ENCODE assay signal across 25 mouse cellular contexts in genomic region chr1:189458421-189458820, GRCm38 (mm10). TPM values are rescaled to one million over a fixed set of nuclear protein-coding genes. Genes with fewer than 3 reads are reported as not detected.
DNase-seq lines count a peak whose midpoint lies in the region; ATAC-seq and TF ChIP-seq lines count a peak whose summit lies in the region.
"Had no signal": no experiment of that assay in that cellular context is flagged by ENCODE, and none has a peak within 500 bp of the region (broad histone marks: within the 10 kb centered on the region; RNA-seq: fewer than 3 reads in every experiment).

No protein-coding gene starts in this region.

- WGBS in embryonic facial prominence, embryonic 10.5 days: 76% methylated on average over 3 of the region's 3 CpGs
- WGBS in embryonic facial prominence, embryonic 12.5 days: 80% methylated on average over 3 of the region's 3 CpGs
- 48% methylated on average over 3 of the region's 3 CpGs for WGBS in forebrain, postnatal 0 days

- H3K27me3 ChIP-seq in embryonic facial prominence, embryonic 10.5 days (replicated peaks; ENCODE audit: low read depth, poor library complexity, severe bottlenecking): no peaks in the 10 kb centered on the region
- no peaks in the 10 kb centered on the region for H3K27me3 ChIP-seq in embryonic facial prominence, embryonic 12.5 days
- no peaks in the 10 kb centered on the region for H3K27me3 ChIP-seq in forebrain, postnatal 0 days (ENCODE audit: insufficient read depth, low read length)
- H3K27me3 ChIP-seq: embryonic facial prominence, embryonic 13.5 days; embryonic facial prominence, embryonic 15.5 days; forebrain, embryonic 12.5 days had no signal

- H3K4me3 ChIP-seq in embryonic facial prominence, embryonic 10.5 days: no peak overlapping the region
- no peak overlapping the region for H3K4me3 ChIP-seq in embryonic facial prominence, embryonic 12.5 days
- no peak overlapping the region for H3K4me3 ChIP-seq in forebrain, postnatal 0 days (ENCODE audit: low read depth, low read length)
- H3K4me3 ChIP-seq: embryonic facial prominence, embryonic 13.5 days; embryonic facial prominence, embryonic 15.5 days; erythroblast, embryonic 14.5 days; forebrain, embryonic 10.5 days; forebrain, embryonic 12.5 days had no signal

- H3K4me1 ChIP-seq in embryonic facial prominence, embryonic 10.5 days: no peaks in the 10 kb centered on the region
- H3K4me1 ChIP-seq in embryonic facial prominence, embryonic 12.5 days: no peaks in the 10 kb centered on the region
- no peaks in the 10 kb centered on the region for H3K4me1 ChIP-seq in forebrain, postnatal 0 days (ENCODE audit: insufficient read depth)
- H3K4me1 ChIP-seq: embryonic facial prominence, embryonic 13.5 days; embryonic facial prominence, embryonic 15.5 days had no signal

- no peak for TF ChIP-seq CTCF in forebrain, postnatal 0 days (IDR thresholded peaks at IDR 0.05; ENCODE audit: low read depth)

- peak; percentile 6 for DNase-seq in embryonic facial prominence, embryonic 10.5 days (ENCODE audit: low spot score)
- peak; percentile 58 for DNase-seq in retina, embryonic 14.5 days (ENCODE audit: low spot score)
- DNase-seq in forebrain, postnatal 0 days: no peak
- no peak for DNase-seq in lung, postnatal 36 days
- DNase-seq in testis, postnatal 14 days (ENCODE audit: low spot score): no peak
- DNase-seq: adrenal gland, adult 2 months; adrenal gland, postnatal 10 days; adrenal gland, postnatal 25 days; cerebellum, adult 11 months; cerebellum, adult 18-20 months; cerebellum, adult 8-10 months; cerebellum, adult 9-11 months; cerebellum, postnatal 14 days; cerebellum, postnatal 36 days; embryo, embryonic 11 days had no signal

- H3K9me3 ChIP-seq in embryonic facial prominence, embryonic 10.5 days: no peaks in the 10 kb centered on the region
- H3K9me3 ChIP-seq in embryonic facial prominence, embryonic 12.5 days: no peaks in the 10 kb centered on the region
- no peaks in the 10 kb centered on the region for H3K9me3 ChIP-seq in forebrain, postnatal 0 days (ENCODE audit: low read length)
- H3K9me3 ChIP-seq: embryonic facial prominence, embryonic 13.5 days; embryonic facial prominence, embryonic 15.5 days; forebrain, embryonic 10.5 days; forebrain, embryonic 12.5 days had no signal

- 0 out of 2 replicates have a peak, but pooled peaks have one; percentile 28 for ATAC-seq in embryonic facial prominence, embryonic 12.5 days (ENCODE audit: insufficient number of reproducible peaks, insufficient read depth, low FRiP score, low TSS enrichment)
- no peak for ATAC-seq in forebrain, postnatal 0 days
- ATAC-seq: forebrain, embryonic 14.5 days; forebrain, embryonic 16.5 days had no signal

- H3K4me2 ChIP-seq in embryonic facial prominence, embryonic 12.5 days (replicated peaks): no peak overlapping the region
- no peak overlapping the region for H3K4me2 ChIP-seq in forebrain, postnatal 0 days (ENCODE audit: low read depth)
- H3K4me2 ChIP-seq: embryonic facial prominence, embryonic 13.5 days; embryonic facial prominence, embryonic 15.5 days; forebrain, embryonic 12.5 days had no signal

- H3K27ac ChIP-seq in embryonic facial prominence, embryonic 10.5 days (replicated peaks): no peak overlapping the region
- H3K27ac ChIP-seq in embryonic facial prominence, embryonic 12.5 days: no peak overlapping the region
- H3K27ac ChIP-seq in forebrain, postnatal 0 days (ENCODE audit: low read depth, low read length): no peak overlapping the region
- H3K27ac ChIP-seq: embryonic facial prominence, embryonic 13.5 days; embryonic facial prominence, embryonic 15.5 days; forebrain, embryonic 10.5 days; forebrain, embryonic 12.5 days had no signal

- H3K36me3 ChIP-seq in embryonic facial prominence, embryonic 10.5 days (replicated peaks): no peaks in the 10 kb centered on the region
- H3K36me3 ChIP-seq in embryonic facial prominence, embryonic 12.5 days: no peaks in the 10 kb centered on the region
- no peaks in the 10 kb centered on the region for H3K36me3 ChIP-seq in forebrain, postnatal 0 days (ENCODE audit: insufficient read depth)
- H3K36me3 ChIP-seq: embryonic facial prominence, embryonic 13.5 days; embryonic facial prominence, embryonic 15.5 days; forebrain, embryonic 10.5 days; forebrain, embryonic 12.5 days had no signal

- no peak overlapping the region for H3K9ac ChIP-seq in embryonic facial prominence, embryonic 12.5 days
- no peak overlapping the region for H3K9ac ChIP-seq in forebrain, postnatal 0 days
- H3K9ac ChIP-seq: embryonic facial prominence, embryonic 13.5 days; embryonic facial prominence, embryonic 15.5 days; forebrain, embryonic 12.5 days had no signal

RNA-seq across cellular contexts. Expression of gene Kcnk2, which starts 56.3 kb away (rescaled TPM):
- 1.9 and 3.4 TPM in 2 replicates for polyA plus RNA-seq in embryonic facial prominence, embryonic 10.5 days (2016; fragmentation: Nextera tagmentation; extraction: Ambion mirVana)
- polyA plus RNA-seq in embryonic facial prominence, embryonic 12.5 days (2016; fragmentation: Nextera tagmentation; extraction: Ambion mirVana): 6.3 and 6.6 TPM in 2 replicates
- total RNA-seq in forebrain, postnatal 0 days (2014; rRNA removed): 19.2 and 20.9 TPM in 2 replicates
- 15.4 and 22.0 TPM in 2 replicates for polyA plus RNA-seq in forebrain, postnatal 0 days (2015; fragmentation: Nextera tagmentation; extraction: Ambion mirVana)
- total RNA-seq: common myeloid progenitor, adult 5-6 weeks; MEL had no signal
- polyA plus RNA-seq: erythroblast, embryonic 14.5 days had no signal

Comparison
In these comparisons a context has a peak if more than half of its experiments do, and no peak if none do; other contexts are left out.
1. DNase-seq: peak in embryonic facial prominence, embryonic 10.5 days (single experiment) and retina, embryonic 14.5 days (single experiment); none in forebrain, postnatal 0 days (single experiment), lung, postnatal 36 days (single experiment) and testis, postnatal 14 days (single experiment).